Mouse (Mus musculus) MEL (cell line): ENCODE data around the gene Antxr1. TPM values are rescaled to one million over a fixed set of nuclear protein-coding genes. Genes with fewer than 3 reads are reported as not detected.

Experiments used
- DNase-seq: peaks from one replicate; pipeline ENCODE4 v3.0.0; 2011; ENCODE audit warnings: low read depth, low spot score
- H3K27ac ChIP-seq: 2 replicates; pipeline ENCODE4 v1.5.1; 2012; ENCODE audit warnings: low read depth, mild to moderate bottlenecking, control low read depth, low read length, moderate library complexity; ENCODE audit not compliant: control insufficient read depth
- H3K27me3 ChIP-seq, 2 experiments: fragments of 150-350 bp in 1 of 2; sonication (generic) in 1 of 2; 2 replicates each; pipeline ENCODE4 v1.6.1; 2012; ENCODE audit warnings: low read length in 2 of 2, mild to moderate bottlenecking in 2 of 2, improper control_type of control experiment in 1 of 2, moderate library complexity in 1 of 2; ENCODE audit not compliant: insufficient read depth in 2 of 2, control insufficient read depth in 1 of 2
- H3K36me3 ChIP-seq, 2 experiments: 2 replicates each; pipeline ENCODE4 v1.6.1; 2012 to 2014; ENCODE audit warnings: low read length in 2 of 2, improper control_type of control experiment in 1 of 2, inconsistent platforms in 1 of 2, mild to moderate bottlenecking in 1 of 2; ENCODE audit not compliant: insufficient read depth in 2 of 2, control insufficient read depth in 1 of 2
- H3K4me1 ChIP-seq, 2 experiments: fragments of 150-350 bp in 1 of 2; sonication (generic) in 1 of 2; 2 replicates each; pipeline ENCODE4 v1.6.1; 2012; ENCODE audit warnings: low read length in 2 of 2, improper control_type of control experiment in 1 of 2, mild to moderate bottlenecking in 1 of 2; ENCODE audit not compliant: insufficient read depth in 2 of 2, control insufficient read depth in 1 of 2
- H3K4me3 ChIP-seq, 2 experiments: fragments of 150-350 bp in 1 of 2; sonication (generic) in 1 of 2; 2 replicates each; pipeline ENCODE4 v1.5.1; 2012; ENCODE audit warnings: low read depth in 2 of 2, low read length in 2 of 2, mild to moderate bottlenecking in 2 of 2, moderate library complexity in 2 of 2, control low read depth in 1 of 2, improper control_type of control experiment in 1 of 2; ENCODE audit not compliant: control insufficient read depth in 1 of 2, insufficient read depth in 1 of 2
- H3K79me2 ChIP-seq: 2 replicates; pipeline ENCODE4 v1.6.1; 2012; ENCODE audit warnings: mild to moderate bottlenecking, low read length, moderate library complexity; ENCODE audit not compliant: control insufficient read depth, poor library complexity, insufficient read depth
- H3K9ac ChIP-seq: 2 replicates; pipeline ENCODE4 v1.6.1; 2012; ENCODE audit warnings: low read depth, mild to moderate bottlenecking, control low read depth, low read length, moderate library complexity; ENCODE audit not compliant: control insufficient read depth, poor library complexity, severe bottlenecking
- H3K9me3 ChIP-seq: fragments of 150-350 bp; sonication (generic); replicated peaks from 2 replicates; pipeline ENCODE4 v1.6.1; 2012; ENCODE audit warnings: mild to moderate bottlenecking, low read length, improper control_type of control experiment, moderate library complexity; ENCODE audit not compliant: insufficient read depth
- BHLHE40 ChIP-seq: IDR thresholded peaks from 2 replicates; pipeline ENCODE4 v1.6.1; 2012; ENCODE audit warnings: low read depth, mild to moderate bottlenecking, inconsistent platforms, low read length, improper control_type of control experiment, borderline replicate concordance
- CHD1 ChIP-seq: IDR thresholded peaks from 2 replicates; pipeline ENCODE4 v1.6.1; 2012; ENCODE audit warnings: low read depth, mild to moderate bottlenecking, inconsistent platforms, low read length, improper control_type of control experiment
- CHD2 ChIP-seq: IDR thresholded peaks from 2 replicates; pipeline ENCODE4 v1.6.1; 2011; ENCODE audit warnings: low read length, improper control_type of control experiment
- CTCF ChIP-seq, 3 experiments: IDR thresholded peaks in 2 of 3; conservative IDR thresholded peaks in 1 of 3; 2 replicates each; pipeline ENCODE4 v1.5.1; 2011 to 2012; ENCODE audit warnings: low read length in 3 of 3, low read depth in 2 of 3, mild to moderate bottlenecking in 2 of 3, improper control_type of control experiment in 1 of 3, inconsistent platforms in 1 of 3, mixed read lengths in 1 of 3, moderate library complexity in 1 of 3; ENCODE audit not compliant: control insufficient read depth in 1 of 3, insufficient read depth in 1 of 3, poor library complexity in 1 of 3, severe bottlenecking in 1 of 3
- ETS1 ChIP-seq: IDR thresholded peaks from 2 replicates; pipeline ENCODE4 v1.6.1; 2012; ENCODE audit warnings: low read depth, mild to moderate bottlenecking, inconsistent platforms, low read length, improper control_type of control experiment, moderate library complexity
- GABPA ChIP-seq: IDR thresholded peaks from 2 replicates; pipeline ENCODE4 v1.6.1; 2012; ENCODE audit warnings: low read depth, mild to moderate bottlenecking, inconsistent platforms, low read length, improper control_type of control experiment, moderate library complexity
- KAT2A ChIP-seq: conservative IDR thresholded peaks from 2 replicates; pipeline ENCODE4 v1.6.1; 2012; ENCODE audit warnings: low read depth, low read length, improper control_type of control experiment, inconsistent platforms
- MAFK ChIP-seq: IDR thresholded peaks from 2 replicates; pipeline ENCODE4 v1.6.1; 2011; ENCODE audit warnings: low read depth, mild to moderate bottlenecking, low read length, improper control_type of control experiment, borderline replicate concordance
- MAX ChIP-seq: IDR thresholded peaks from 2 replicates; pipeline ENCODE4 v1.6.1; 2011; ENCODE audit warnings: low read length, improper control_type of control experiment
- MAZ ChIP-seq: IDR thresholded peaks from 2 replicates; pipeline ENCODE4 v1.6.1; 2012; ENCODE audit warnings: low read depth, mild to moderate bottlenecking, inconsistent platforms, low read length, improper control_type of control experiment
- MXI1 ChIP-seq: IDR thresholded peaks from 2 replicates; pipeline ENCODE4 v1.6.1; 2011; ENCODE audit warnings: mild to moderate bottlenecking, low read depth, low read length, improper control_type of control experiment
- MYB ChIP-seq: IDR thresholded peaks from 2 replicates; pipeline ENCODE4 v1.6.1; 2011; ENCODE audit warnings: mild to moderate bottlenecking, low read depth, low read length, improper control_type of control experiment
- MYC ChIP-seq: IDR thresholded peaks from 2 replicates; pipeline ENCODE4 v1.6.1; 2011; ENCODE audit warnings: low read depth, mild to moderate bottlenecking, low read length, improper control_type of control experiment, moderate library complexity
- NRF1 ChIP-seq: IDR thresholded peaks from 2 replicates; pipeline ENCODE4 v1.6.1; 2014; ENCODE audit warnings: low read depth, mild to moderate bottlenecking, inconsistent platforms, low read length, improper control_type of control experiment, moderate library complexity; ENCODE audit not compliant: poor library complexity, insufficient read depth, severe bottlenecking
- POLR2A ChIP-seq, 2 experiments: IDR thresholded peaks; 2 replicates each; pipeline ENCODE4 v1.6.1; 2011 to 2012; ENCODE audit warnings: low read length in 2 of 2, mild to moderate bottlenecking in 2 of 2, control low read depth in 1 of 2, improper control_type of control experiment in 1 of 2, low read depth in 1 of 2, moderate library complexity in 1 of 2; ENCODE audit not compliant: control insufficient read depth in 1 of 2, insufficient read depth in 1 of 2, poor library complexity in 1 of 2
- POLR2AphosphoS5 ChIP-seq: IDR thresholded peaks from 2 replicates; pipeline ENCODE4 v1.6.1; 2012; ENCODE audit warnings: low read depth, borderline replicate concordance, mild to moderate bottlenecking, inconsistent platforms, low read length, moderate library complexity, mixed read lengths
- RAD21 ChIP-seq: IDR thresholded peaks from 2 replicates; pipeline ENCODE4 v1.6.1; 2011; ENCODE audit warnings: mild to moderate bottlenecking, low read depth, low read length, improper control_type of control experiment
- RCOR1 ChIP-seq: IDR thresholded peaks from 2 replicates; pipeline ENCODE4 v1.6.1; 2012; ENCODE audit warnings: low read depth, mild to moderate bottlenecking, inconsistent platforms, low read length, improper control_type of control experiment
- SMC3 ChIP-seq: IDR thresholded peaks from 2 replicates; pipeline ENCODE4 v1.6.1; 2011; ENCODE audit warnings: low read depth, low read length, improper control_type of control experiment
- TBP ChIP-seq: IDR thresholded peaks from 2 replicates; pipeline ENCODE4 v1.8.0; 2011; ENCODE audit warnings: low read depth, low read length, improper control_type of control experiment
- ZC3H11A ChIP-seq: IDR thresholded peaks from 2 replicates; pipeline ENCODE4 v1.6.1; 2012; ENCODE audit warnings: low read depth, mild to moderate bottlenecking, inconsistent platforms, low read length, improper control_type of control experiment
- ZMIZ1 ChIP-seq: IDR thresholded peaks from 2 replicates; pipeline ENCODE4 v1.6.1; 2012; ENCODE audit warnings: low read depth, mild to moderate bottlenecking, inconsistent platforms, low read length, improper control_type of control experiment, moderate library complexity
- ZNF384 ChIP-seq: IDR thresholded peaks from 2 replicates; pipeline ENCODE4 v1.6.1; 2012; ENCODE audit warnings: low read depth, mild to moderate bottlenecking, inconsistent platforms, low read length, improper control_type of control experiment
- polyA plus RNA-seq, 2 experiments: library from polyadenylated mRNA; stranded (reverse) in 1 of 2; unstranded in 1 of 2; fragments of >175 nt in 1 of 2; fragments of >200 nt in 1 of 2; gene quantifications; 2 replicates each; pipeline versions ENCODE4 v1.2.1 to v1.2.4; 2012; ENCODE audit warnings: low replicate concordance in 2 of 2, low read depth in 1 of 2; ENCODE audit not compliant: insufficient read length in 2 of 2, insufficient read depth in 1 of 2, missing spikeins in 1 of 2
- total RNA-seq: library from RNA; depleted of rRNA; stranded (reverse); fragments of 300-350 nt; gene quantifications from 2 replicates; pipeline ENCODE4 v1.2.3, GENCODE M21; 2012

Gene Antxr1
- total and polyA plus RNA-seq, 3 experiments: 0.10 TPM; not detected in 2

- no peaks in the 10 kb centered on the region for H3K9me3 ChIP-seq
- no peaks in the 10 kb centered on the region; the same call in 1 of the 2 replicates for H3K79me2 ChIP-seq
- H3K9ac ChIP-seq: no peak overlapping the region
- H3K4me3 ChIP-seq: peak overlapping the region in 1 of 2 experiments; percentile 18; a peak in 2 of 4 replicates
- no peaks in the 10 kb centered on the region for H3K4me1 ChIP-seq
- no peak overlapping the region for H3K27ac ChIP-seq
- TF ChIP-seq KAT2A (no peak), MAZ (no peak), MYB (no peak), MAX (no peak), ZMIZ1 (no peak), SMC3 (peak; percentile 87), RAD21 (peak; percentile 81), TBP (no peak), ZNF384 (peak; percentile 50; the same call in 1 of the 2 replicates), MYC (no peak), GABPA (no peak), CHD2 (no peak), MXI1 (no peak), MAFK (no peak), ETS1 (no peak), CTCF (IDR thresholded peaks at IDR 0.05 in 2 of 3, conservative IDR thresholded peaks at IDR 0.05 in 1 of 3; ENCODE audit: control insufficient read depth in 1 of 3, insufficient read depth in 1 of 3, low read depth in 2 of 3, low read length in 3 of 3, poor library complexity in 1 of 3, severe bottlenecking in 1 of 3) (peak; percentile 74 to 97 (median 83)), ZC3H11A (peak; percentile 64), POLR2AphosphoS5 (no peak)
- H3K36me3 ChIP-seq: peaks cover 0 to 3% of the 10 kb centered on the region in 2 experiments; a peak in 2 of 4 replicates
- peak; percentile 87 for DNase-seq
- H3K27me3 ChIP-seq: peaks cover 0 to 3% of the 10 kb centered on the region in 2 experiments; a peak in 3 of 4 replicates
Measured at GRCm38 (mm10) chr6:87101281-87101954, 234.2 kb downstream of the Antxr1 start.

GRCm38 (mm10) chr6:87100297-87101020 lies 235.2 kb downstream of the Antxr1 start:
- DNase-seq: no peak
- H3K9ac ChIP-seq: no peak overlapping the region
- H3K27ac ChIP-seq: no peak overlapping the region
- no peaks in the 10 kb centered on the region for H3K4me1 ChIP-seq
- peaks cover 0 to 1% of the 10 kb centered on the region in 2 experiments; a peak in 3 of 4 replicates for H3K27me3 ChIP-seq
- peaks cover 0 to 5% of the 10 kb centered on the region in 2 experiments; a peak in 2 of 4 replicates for H3K36me3 ChIP-seq
- TF ChIP-seq RCOR1 (no peak), CHD1 (no peak), BHLHE40 (no peak), NRF1 (no peak), MAFK (no peak), ZC3H11A (no peak), POLR2A (IDR thresholded peaks at IDR 0.05; ENCODE audit: control insufficient read depth in 1 of 2, insufficient read depth in 1 of 2, low read depth in 1 of 2, low read length in 2 of 2, poor library complexity in 1 of 2) (no peak)
- H3K4me3 ChIP-seq: no peak overlapping the region
- H3K9me3 ChIP-seq: no peaks in the 10 kb centered on the region
- no peaks in the 10 kb centered on the region; the same call in 1 of the 2 replicates for H3K79me2 ChIP-seq
